Mouse (Mus musculus): ENCODE data around the gene Gm4559. TPM values are rescaled to one million over a fixed set of nuclear protein-coding genes. Genes with fewer than 3 reads are reported as not detected.
"Not testable (repeated sequence)": the region's sequence is repeated elsewhere in the genome, so short reads cannot be mapped to it uniquely, and the experiment has no call there.

Gm4559 gene
- not detected in 2 replicates for total RNA-seq (2012; rRNA removed)

DNA sequence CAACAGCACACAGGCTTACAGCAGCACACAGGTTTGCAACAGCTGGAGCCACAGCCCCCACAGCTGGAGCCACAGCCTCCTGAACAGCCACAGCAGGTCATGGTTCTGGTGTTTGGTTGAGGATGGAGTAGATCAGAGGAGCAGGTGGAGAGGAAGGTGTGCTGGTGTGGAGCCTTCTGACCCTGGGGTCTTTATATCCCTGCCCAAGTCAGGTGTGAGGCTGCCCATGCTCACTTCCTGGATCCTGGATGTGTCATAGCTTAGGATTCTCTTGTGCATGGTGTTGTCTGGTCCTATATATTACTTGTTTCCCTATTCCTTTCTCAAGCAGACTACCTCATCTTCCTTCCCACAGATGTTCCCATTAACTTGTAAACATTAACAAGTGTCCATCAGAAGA is at the start of gene Gm4559:
Gm4559 (minus strand) TSS at position 101 of the 400 bp plus-strand sequence.
- H3K27ac ChIP-seq (ENCODE audit: insufficient read depth, low read depth, low read length, poor library complexity, severe bottlenecking); H3K4me3 ChIP-seq (ENCODE audit: insufficient read depth in 1 of 2, low read depth in 1 of 2, low read length in 2 of 2, poor library complexity in 1 of 2, severe bottlenecking in 1 of 2); H3K9ac ChIP-seq (ENCODE audit: insufficient read depth, low read depth, low read length, poor library complexity, severe bottlenecking); H3K36me3 ChIP-seq (ENCODE audit: control insufficient read depth, insufficient read depth, low read length, poor library complexity, severe bottlenecking); in situ Hi-C loops (cut with MboI; ENCODE audit: low sequenced_read_pairs in 2 of 2, unreplicated experiment in 2 of 2); DNase-seq (ENCODE audit: low read depth, low spot score); H3K9me3 ChIP-seq (ENCODE audit: control insufficient read depth, insufficient read depth, low read depth, low read length); H3K4me1 ChIP-seq (ENCODE audit: control insufficient read depth in 2 of 2, insufficient read depth in 2 of 2, low read length in 2 of 2, poor library complexity in 1 of 2): not testable (repeated sequence)

DNA sequence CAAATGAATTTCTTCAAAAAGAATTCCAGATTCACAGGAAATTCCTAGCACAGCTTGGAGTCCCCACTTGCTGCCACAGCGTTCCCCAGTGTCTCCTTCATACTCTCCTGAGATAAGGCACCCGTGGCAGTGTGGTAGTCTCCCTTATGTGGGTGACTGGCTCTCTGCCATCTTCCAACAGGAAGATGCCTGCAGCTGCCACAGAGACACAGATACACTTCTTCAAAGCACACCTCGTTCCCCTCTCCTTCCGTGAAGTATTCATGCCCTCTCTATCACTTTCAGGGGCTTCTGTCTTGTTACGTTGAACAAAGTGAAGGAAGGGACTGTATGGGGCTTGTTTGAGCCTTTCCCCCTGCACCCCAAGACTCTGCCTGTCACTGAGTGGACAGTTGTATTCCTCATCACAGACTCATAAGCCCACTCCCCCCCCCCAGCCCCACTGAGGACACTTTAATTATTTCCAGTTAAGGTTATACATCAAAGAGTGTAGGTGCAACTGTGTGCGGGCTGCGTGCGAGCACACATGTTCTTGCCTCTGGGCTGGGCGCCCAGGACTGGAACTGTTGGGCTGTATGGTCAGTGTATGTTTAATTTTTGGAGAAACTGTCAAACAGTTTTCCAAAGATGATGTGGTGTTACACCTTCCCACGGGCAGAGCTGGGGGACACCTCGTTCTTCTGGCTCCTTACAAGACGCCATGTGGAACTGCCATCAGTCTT is 49.4 kb upstream of the Gm4559 start:
- no peaks in the 10 kb centered on the region for H3K9me3 ChIP-seq (ENCODE audit: control insufficient read depth, insufficient read depth, low read depth, low read length)
- H3K4me1 ChIP-seq (ENCODE audit: control insufficient read depth in 2 of 2, insufficient read depth in 2 of 2, low read length in 2 of 2, poor library complexity in 1 of 2): no peaks in the 10 kb centered on the region
- no peak for TF ChIP-seq HCFC1 (IDR thresholded peaks at IDR 0.05; ENCODE audit: borderline replicate concordance, insufficient read depth, low read length)
- no peak for TF ChIP-seq CHD2 (IDR thresholded peaks at IDR 0.05; ENCODE audit: low read depth, low read length)
- no peak for TF ChIP-seq MAFK (IDR thresholded peaks at IDR 0.05; ENCODE audit: insufficient read depth, low read depth, low read length)
- TF ChIP-seq ZNF384 (IDR thresholded peaks at IDR 0.05; ENCODE audit: low read depth, low read length): no peak
- no peak for TF ChIP-seq ZC3H11A (IDR thresholded peaks at IDR 0.05; ENCODE audit: borderline replicate concordance, low read depth, low read length)
- H3K4me3 ChIP-seq (ENCODE audit: insufficient read depth in 1 of 2, low read depth in 1 of 2, low read length in 2 of 2, poor library complexity in 1 of 2, severe bottlenecking in 1 of 2): no peak overlapping the region
- no peaks in the 10 kb centered on the region for H3K36me3 ChIP-seq (ENCODE audit: control insufficient read depth, insufficient read depth, low read length, poor library complexity, severe bottlenecking)
- no peak for DNase-seq (ENCODE audit: low read depth, low spot score)
- in situ Hi-C loops (cut with MboI; ENCODE audit: low sequenced_read_pairs in 2 of 2, unreplicated experiment in 2 of 2): no loop called here
- H3K27ac ChIP-seq (ENCODE audit: insufficient read depth, low read depth, low read length, poor library complexity, severe bottlenecking): no peak overlapping the region
- H3K9ac ChIP-seq (ENCODE audit: insufficient read depth, low read depth, low read length, poor library complexity, severe bottlenecking): no peak overlapping the region

DNA sequence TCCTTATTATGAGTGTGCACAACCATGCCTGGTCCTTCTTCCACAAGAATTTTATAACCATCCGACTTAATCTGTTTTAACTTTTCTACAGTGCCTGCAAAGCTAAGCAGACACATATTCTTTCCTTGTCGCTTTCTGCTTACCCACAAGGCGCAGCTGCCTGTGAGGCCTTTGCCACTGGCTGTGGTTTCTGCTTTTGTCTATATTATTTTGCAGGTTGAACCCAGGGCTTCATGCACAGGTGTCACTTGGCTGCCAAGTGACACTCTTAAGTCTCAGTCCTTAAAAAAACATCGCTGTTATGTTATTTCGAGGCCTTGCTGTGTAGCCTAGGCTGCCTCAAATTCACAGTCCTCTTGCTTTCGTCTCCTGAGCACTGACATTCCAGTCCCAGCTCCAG is 48.5 kb upstream of the Gm4559 start:
- Histone ChIP-seq H3K4me3 (ENCODE audit: insufficient read depth in 1 of 2, low read depth in 1 of 2, low read length in 2 of 2, poor library complexity in 1 of 2, severe bottlenecking in 1 of 2) (no peak overlapping the region), H3K27ac (ENCODE audit: insufficient read depth, low read depth, low read length, poor library complexity, severe bottlenecking) (no peak overlapping the region), H3K9me3 (ENCODE audit: control insufficient read depth, insufficient read depth, low read depth, low read length) (no peaks in the 10 kb centered on the region), H3K36me3 (ENCODE audit: control insufficient read depth, insufficient read depth, low read length, poor library complexity, severe bottlenecking) (no peaks in the 10 kb centered on the region), H3K4me1 (ENCODE audit: control insufficient read depth in 2 of 2, insufficient read depth in 2 of 2, low read length in 2 of 2, poor library complexity in 1 of 2) (no peaks in the 10 kb centered on the region), H3K9ac (ENCODE audit: insufficient read depth, low read depth, low read length, poor library complexity, severe bottlenecking) (no peak overlapping the region)
- DNase-seq (ENCODE audit: low read depth, low spot score): no peak
- no peak for TF ChIP-seq CHD2 (IDR thresholded peaks at IDR 0.05; ENCODE audit: low read depth, low read length)
- no peak for TF ChIP-seq MAFK (IDR thresholded peaks at IDR 0.05; ENCODE audit: insufficient read depth, low read depth, low read length)
- no peak for TF ChIP-seq ZC3H11A (IDR thresholded peaks at IDR 0.05; ENCODE audit: borderline replicate concordance, low read depth, low read length)
- TF ChIP-seq HCFC1 (IDR thresholded peaks at IDR 0.05; ENCODE audit: borderline replicate concordance, insufficient read depth, low read length): no peak
- no peak for TF ChIP-seq ZNF384 (IDR thresholded peaks at IDR 0.05; ENCODE audit: low read depth, low read length)
- in situ Hi-C loops (cut with MboI; ENCODE audit: low sequenced_read_pairs in 2 of 2, unreplicated experiment in 2 of 2): no loop called here

DNA sequence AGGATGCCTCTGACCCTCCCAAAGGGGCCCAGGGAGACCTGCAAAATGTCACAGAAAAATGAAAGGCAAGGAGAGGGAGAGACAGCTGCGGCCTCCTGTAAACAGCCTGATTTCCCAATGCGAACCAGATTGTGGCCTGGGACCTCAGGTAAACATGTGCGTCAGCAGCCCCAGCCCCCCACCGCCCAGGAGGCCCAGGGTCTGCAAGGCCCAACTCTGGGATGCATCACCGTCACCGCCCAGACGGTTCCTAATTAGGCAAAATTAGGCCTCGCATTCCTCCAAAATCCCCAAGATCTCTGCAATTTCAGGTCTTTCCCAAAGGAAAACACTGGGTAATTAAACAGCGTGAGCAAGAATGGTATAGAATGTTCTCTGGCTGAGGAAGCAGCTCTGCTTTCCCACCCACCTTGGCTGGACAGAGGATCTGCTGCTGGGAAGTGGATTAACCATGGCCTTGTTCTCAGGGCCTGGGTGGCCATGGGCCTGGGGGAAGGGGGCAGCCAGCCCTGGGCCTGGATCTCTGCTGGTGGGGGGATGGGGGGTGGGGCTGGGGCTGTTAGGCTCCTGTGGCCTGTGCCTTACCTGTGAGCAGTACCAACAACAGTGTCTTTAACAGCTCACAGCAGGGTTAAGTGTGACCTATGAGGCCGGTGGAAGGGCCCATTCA is 47.6 kb upstream of the Gm4559 start:
- H3K9me3 ChIP-seq (ENCODE audit: control insufficient read depth, insufficient read depth, low read depth, low read length); H3K9ac ChIP-seq (ENCODE audit: insufficient read depth, low read depth, low read length, poor library complexity, severe bottlenecking); DNase-seq (ENCODE audit: low read depth, low spot score); H3K4me3 ChIP-seq (ENCODE audit: insufficient read depth in 1 of 2, low read depth in 1 of 2, low read length in 2 of 2, poor library complexity in 1 of 2, severe bottlenecking in 1 of 2); H3K27ac ChIP-seq (ENCODE audit: insufficient read depth, low read depth, low read length, poor library complexity, severe bottlenecking); in situ Hi-C loops (cut with MboI; ENCODE audit: low sequenced_read_pairs in 2 of 2, unreplicated experiment in 2 of 2); H3K4me1 ChIP-seq (ENCODE audit: control insufficient read depth in 2 of 2, insufficient read depth in 2 of 2, low read length in 2 of 2, poor library complexity in 1 of 2); H3K36me3 ChIP-seq (ENCODE audit: control insufficient read depth, insufficient read depth, low read length, poor library complexity, severe bottlenecking): not testable (repeated sequence)

DNA sequence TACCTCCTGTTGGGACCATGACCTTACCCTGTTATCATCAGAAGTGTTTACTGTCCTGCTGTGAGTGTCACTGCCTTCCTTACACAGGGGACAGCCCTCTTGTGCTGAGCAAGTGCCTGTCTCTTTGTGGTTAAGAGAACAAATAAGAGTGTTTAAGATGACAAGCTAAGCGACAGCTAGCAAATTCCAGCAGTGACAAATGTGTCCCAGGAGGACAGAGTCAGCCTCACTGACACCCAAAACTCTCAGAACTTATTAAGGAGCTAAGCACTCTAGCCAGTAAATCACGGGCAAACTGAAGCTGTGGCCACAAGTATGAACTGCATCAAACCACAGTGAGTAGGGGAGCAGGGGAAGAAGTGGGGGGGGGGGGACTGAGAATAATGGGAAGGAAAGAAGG is 46.7 kb upstream of the Gm4559 start:
- Histone ChIP-seq H3K9me3 (ENCODE audit: control insufficient read depth, insufficient read depth, low read depth, low read length) (no peaks in the 10 kb centered on the region), H3K36me3 (ENCODE audit: control insufficient read depth, insufficient read depth, low read length, poor library complexity, severe bottlenecking) (no peaks in the 10 kb centered on the region), H3K4me1 (ENCODE audit: control insufficient read depth in 2 of 2, insufficient read depth in 2 of 2, low read length in 2 of 2, poor library complexity in 1 of 2) (no peaks in the 10 kb centered on the region), H3K9ac (ENCODE audit: insufficient read depth, low read depth, low read length, poor library complexity, severe bottlenecking) (no peak overlapping the region), H3K4me3 (ENCODE audit: insufficient read depth in 1 of 2, low read depth in 1 of 2, low read length in 2 of 2, poor library complexity in 1 of 2, severe bottlenecking in 1 of 2) (no peak overlapping the region), H3K27ac (ENCODE audit: insufficient read depth, low read depth, low read length, poor library complexity, severe bottlenecking) (no peak overlapping the region)
- TF ChIP-seq HCFC1 (IDR thresholded peaks at IDR 0.05; ENCODE audit: borderline replicate concordance, insufficient read depth, low read length) (no peak), MAFK (IDR thresholded peaks at IDR 0.05; ENCODE audit: insufficient read depth, low read depth, low read length) (no peak)
- DNase-seq (ENCODE audit: low read depth, low spot score): no peak
- in situ Hi-C loops (cut with MboI; ENCODE audit: low sequenced_read_pairs in 2 of 2, unreplicated experiment in 2 of 2): no loop called here

Measured in ES-E14 (cell line).